Mouse (Mus musculus) lung, embryonic 15.5 days (tissue): ENCODE results near the gene Krt72. TPM values are rescaled to one million over a fixed set of nuclear protein-coding genes. Genes with fewer than 3 reads are reported as not detected.

Experiments used
- ATAC-seq: fragments of 200-750 bp; cut with Nextera tagmentation; 2 replicates; pipeline ENCODE4 v1.8.0; 2017; ENCODE audit warnings: moderate number of reproducible peaks, borderline replicate concordance; ENCODE audit not compliant: low FRiP score, low TSS enrichment; ENCODE audit errors: extremely low read depth
- H3K27ac ChIP-seq: fragments of 300-500 bp; sonication (generic); 2 replicates; pipeline ENCODE4 v1.5.1; 2015; ENCODE audit warnings: moderate library complexity, mild to moderate bottlenecking, inconsistent platforms
- H3K27me3 ChIP-seq: fragments of 300-500 bp; sonication (generic); 2 replicates; pipeline ENCODE4 v1.6.1; 2015; ENCODE audit warnings: inconsistent platforms
- H3K36me3 ChIP-seq: fragments of 300-500 bp; sonication (generic); 2 replicates; pipeline ENCODE4 v1.6.1; 2015; ENCODE audit warnings: inconsistent platforms
- H3K4me1 ChIP-seq: fragments of 300-500 bp; sonication (generic); 2 replicates; pipeline ENCODE4 v1.6.1; 2015; ENCODE audit warnings: inconsistent platforms
- H3K4me2 ChIP-seq: fragments of 300-500 bp; sonication (generic); 2 replicates; pipeline ENCODE4 v1.6.1; 2015; ENCODE audit warnings: inconsistent platforms, mild to moderate bottlenecking, moderate library complexity
- H3K4me3 ChIP-seq: fragments of 300-500 bp; sonication (generic); 2 replicates; pipeline ENCODE4 v1.5.1; 2015; ENCODE audit warnings: mild to moderate bottlenecking, inconsistent platforms
- H3K9ac ChIP-seq: fragments of 300-500 bp; sonication (generic); 2 replicates; pipeline ENCODE4 v1.6.1; 2015; ENCODE audit warnings: inconsistent platforms
- H3K9me3 ChIP-seq: fragments of 300-500 bp; sonication (generic); 2 replicates; pipeline ENCODE4 v1.6.1; 2016; ENCODE audit warnings: inconsistent platforms
- WGBS: fragments of 180-500 bp; shearing (Covaris S2); methylation state at CpG from one replicate; pipeline ENCODE4 v1.1.7; 2015; 5-methylcytosine and 5-hydroxymethylcytosine counted together
- polyA plus RNA-seq: library from polyadenylated mRNA; unstranded; fragments of >200 nt; fragmentation: Nextera tagmentation; extraction: Ambion mirVana; gene quantifications from 2 replicates; pipeline ENCODE4 v1.2.1, GENCODE M21; 2015

Krt72 gene
- polyA plus RNA-seq, 1 experiment from 2014 or later, result not detected

DNA sequence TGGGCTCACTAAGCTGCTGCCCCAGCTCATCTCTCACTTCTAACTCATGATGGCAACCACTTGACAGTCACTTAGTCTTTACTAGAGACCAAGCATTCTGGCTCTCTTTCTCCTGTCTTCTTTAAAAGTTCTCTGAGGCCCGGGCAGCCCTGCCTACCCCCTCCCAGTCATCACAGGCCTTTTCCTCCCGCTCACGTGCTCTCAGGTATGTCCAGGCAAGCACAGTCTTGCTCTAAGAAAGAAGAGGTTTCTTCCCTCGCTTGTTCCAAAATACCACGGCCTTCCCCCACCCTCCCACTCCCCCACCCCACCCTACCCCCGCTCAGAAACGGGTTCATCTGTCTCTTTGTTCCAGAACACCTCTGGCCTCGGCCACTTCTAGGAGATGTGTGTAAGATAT, 16.0 kb downstream of the Krt72 start:
- no peaks in the 10 kb centered on the region for H3K27me3 ChIP-seq

GRCm38 (mm10) chr15:101742711-101743110, 43.5 kb downstream of the Krt72 start, which contains the start of gene Krt71:
TSS of gene Krt71 (minus strand) at chr15:101743109.
- H3K27me3 ChIP-seq, result peaks cover 5% of the 10 kb centered on the region; the same call in 1 of the 2 replicates
- no peaks in the 10 kb centered on the region for H3K4me1 ChIP-seq
- no peak within 1 kb of the TSS for H3K9ac ChIP-seq
- H3K36me3 ChIP-seq, result no peaks in the 10 kb centered on the region
- H3K9me3 ChIP-seq, result no peaks in the 10 kb centered on the region
- no peak for ATAC-seq
- H3K4me3 ChIP-seq, result no peak within 1 kb of the TSS
- H3K4me2 ChIP-seq, result no peak within 1 kb of the TSS
- no peak within 1 kb of the TSS for H3K27ac ChIP-seq
- 52% methylated on average over 14 of the region's 14 CpGs for whole genome bisulfite sequencing

More for the DNA sequence above, 16.0 kb downstream of the Krt72 start:
- H3K36me3 ChIP-seq, result no peaks in the 10 kb centered on the region
- no peak overlapping the region for H3K4me2 ChIP-seq
- H3K9ac ChIP-seq, result no peak overlapping the region
- H3K4me1 ChIP-seq, result no peaks in the 10 kb centered on the region
- no peak overlapping the region for H3K27ac ChIP-seq
- H3K4me3 ChIP-seq, result no peak overlapping the region
- 26% methylated on average over 8 of the region's 8 CpGs for WGBS
- ATAC-seq, result no peak
- no peaks in the 10 kb centered on the region for H3K9me3 ChIP-seq

DNA sequence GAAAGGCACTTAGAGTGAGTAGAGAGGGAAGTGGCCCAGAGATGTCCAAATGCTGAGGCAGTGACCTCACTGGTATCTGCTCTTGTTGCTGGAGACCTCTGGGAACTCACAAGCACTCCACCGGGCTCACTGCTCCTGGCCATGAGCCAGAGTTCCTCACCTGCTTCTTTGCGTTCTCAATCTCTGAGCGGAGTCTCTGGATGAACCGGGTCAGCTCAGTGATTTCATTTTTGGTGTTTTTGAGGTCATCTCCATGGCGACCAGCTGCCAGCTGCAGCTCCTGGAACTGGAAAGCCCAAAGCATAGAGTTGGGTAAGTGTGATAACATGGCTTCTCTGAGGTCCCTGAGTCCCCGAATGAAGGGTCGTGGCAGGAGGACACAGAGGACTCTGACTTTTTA, 48.5 kb downstream of the Krt72 start:
- no peaks in the 10 kb centered on the region for H3K9me3 ChIP-seq
- no peak for ATAC-seq
- H3K36me3 ChIP-seq, result no peaks in the 10 kb centered on the region
- no peak overlapping the region for H3K4me3 ChIP-seq
- peaks cover 5% of the 10 kb centered on the region; the same call in 1 of the 2 replicates for H3K27me3 ChIP-seq
- no peaks in the 10 kb centered on the region for H3K4me1 ChIP-seq
- H3K4me2 ChIP-seq, result no peak overlapping the region
- WGBS, result 46% methylated on average over 7 of the region's 7 CpGs
- H3K9ac ChIP-seq, result no peak overlapping the region
- no peak overlapping the region for H3K27ac ChIP-seq

DNA sequence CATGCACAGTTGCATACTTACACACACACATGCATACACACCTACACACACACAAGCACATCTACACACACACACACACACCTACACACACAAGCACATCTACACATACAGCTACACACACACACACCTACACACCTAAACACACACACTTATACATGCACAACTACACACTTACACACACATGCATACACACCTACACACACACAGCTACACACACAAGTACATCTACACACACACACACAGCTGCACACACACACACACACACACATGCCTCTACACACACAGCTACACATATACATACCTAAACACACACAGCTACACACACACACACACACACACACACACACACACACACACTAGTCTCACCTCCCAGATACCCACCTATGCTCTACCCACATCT, 55.6 kb downstream of the Krt72 start:
- no peak overlapping the region for H3K27ac ChIP-seq
- ATAC-seq, result no peak
- H3K36me3 ChIP-seq, result no peaks in the 10 kb centered on the region
- H3K9ac ChIP-seq, result no peak overlapping the region
- H3K4me1 ChIP-seq, result no peaks in the 10 kb centered on the region
- no peak overlapping the region for H3K4me2 ChIP-seq
- H3K4me3 ChIP-seq, result no peak overlapping the region
- H3K27me3 ChIP-seq, result no peaks in the 10 kb centered on the region
- no peaks in the 10 kb centered on the region for H3K9me3 ChIP-seq

Other genes starting within 250 kb of the Krt72 start
- gene Krt82, start 235.8 kb downstream of the Krt72 start, polyA plus RNA-seq, result not detected in 2 replicates
- 0.05 TPM in 1 of 2 replicates, not detected in the other for gene Krt90, start 223.5 kb downstream of the Krt72 start, polyA plus RNA-seq
- 0.05 and 0.14 TPM in 2 replicates for gene Krt75, start 212.6 kb downstream of the Krt72 start, polyA plus RNA-seq
- gene Gm5414, start 158.3 kb downstream of the Krt72 start, polyA plus RNA-seq, result not detected in 2 replicates
- not detected in 2 replicates for gene Gm5478, start 139.1 kb downstream of the Krt72 start, polyA plus RNA-seq
- gene Krt6b, start 106.2 kb downstream of the Krt72 start, polyA plus RNA-seq, result not detected in 2 replicates
- 0.39 and 1.5 TPM in 2 replicates for gene Krt6a, start 92.2 kb downstream of the Krt72 start, polyA plus RNA-seq
- 4.7 and 11.1 TPM in 2 replicates for gene Krt5, start 73.6 kb downstream of the Krt72 start, polyA plus RNA-seq
- gene Krt71, start 43.4 kb downstream of the Krt72 start, polyA plus RNA-seq, result not detected in 2 replicates
- gene Krt73, start 15.9 kb upstream of the Krt72 start, polyA plus RNA-seq, result not detected in 2 replicates
- not detected in 2 replicates for gene Krt2, start 31.7 kb upstream of the Krt72 start, polyA plus RNA-seq
- 0.54 and 0.55 TPM in 2 replicates for gene Krt1, start 64.3 kb upstream of the Krt72 start, polyA plus RNA-seq
- gene Krt77, start 83.2 kb upstream of the Krt72 start, polyA plus RNA-seq, result not detected in 2 replicates
- gene Krt76, start 106.5 kb upstream of the Krt72 start, polyA plus RNA-seq, result not detected in 2 replicates
- gene Krt4, start 138.3 kb upstream of the Krt72 start, polyA plus RNA-seq, result 13.3 and 18.4 TPM in 2 replicates
- 0.97 and 1.0 TPM in 2 replicates for gene Krt79, start 153.9 kb upstream of the Krt72 start, polyA plus RNA-seq
- 0.22 TPM in 1 of 2 replicates, not detected in the other for gene Krt78, start 167.8 kb upstream of the Krt72 start, polyA plus RNA-seq
- 307 and 345 TPM in 2 replicates for gene Krt8, start 218.0 kb upstream of the Krt72 start, polyA plus RNA-seq
- 221 and 264 TPM in 2 replicates for gene Krt18, start 241.7 kb upstream of the Krt72 start, polyA plus RNA-seq